Mouse (Mus musculus): ENCODE results near the gene Herpud1.

- no peak for TF ChIP-seq POLR2A (IDR thresholded peaks at IDR 0.05; ENCODE audit: extremely low read depth, insufficient read depth, low read length)
- TF ChIP-seq CTCF (IDR thresholded peaks at IDR 0.05; ENCODE audit: extremely low read depth, insufficient read depth, low read length) = no peak
Observed at GRCm38 (mm10) chr8:94376580-94376979, 9.7 kb upstream of the Herpud1 start.
